Mouse (Mus musculus): ENCODE data around the gene 9130023H24Rik. TPM values are rescaled to one million over a fixed set of nuclear protein-coding genes. Genes with fewer than 3 reads are reported as not detected.

Gene 9130023H24Rik
- polyA plus RNA-seq (2012; rRNA removed) = 0.60 and 0.71 TPM in 2 replicates

DNA sequence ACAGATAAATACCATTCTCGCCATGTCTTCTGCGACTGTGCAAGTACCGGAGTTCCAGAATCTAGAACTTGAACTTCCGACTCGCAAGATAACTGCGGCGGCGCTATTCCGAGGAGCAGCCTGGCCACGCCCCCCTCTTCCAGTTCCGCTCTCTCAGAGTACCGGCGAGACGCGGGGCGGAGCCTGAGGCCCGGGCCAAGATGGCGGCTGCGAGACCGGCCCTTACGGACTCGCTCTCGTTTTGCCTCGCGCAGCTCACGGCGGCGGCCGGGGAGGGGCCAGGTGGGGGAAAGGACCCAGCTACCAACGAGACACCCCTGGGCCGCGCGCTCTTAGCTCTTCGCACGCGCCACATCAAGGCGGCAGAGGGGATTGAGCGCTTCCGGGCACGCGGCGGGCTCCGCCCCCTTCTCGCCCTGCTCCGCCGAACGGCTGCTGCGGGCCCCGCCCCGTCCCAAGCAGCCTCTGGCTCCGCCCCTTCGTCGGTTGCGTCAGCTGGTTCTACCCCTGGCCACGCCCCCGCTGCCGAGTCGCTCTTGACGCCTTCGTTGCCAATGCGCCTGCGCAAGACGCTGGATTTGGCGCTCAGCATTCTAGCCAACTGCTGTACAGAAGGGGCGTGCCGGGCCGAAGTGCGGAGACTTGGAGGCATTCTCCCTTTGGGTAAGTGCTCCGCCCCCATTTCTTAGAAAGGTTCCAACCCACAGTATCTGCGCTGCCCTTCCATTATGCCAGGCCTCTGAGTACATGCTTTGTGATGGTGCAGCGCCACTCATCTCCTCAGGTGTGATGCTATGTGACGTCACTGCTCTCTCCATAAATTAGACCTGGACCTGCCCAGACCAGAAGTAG lies at the start of gene 9130023H24Rik:
TSS of gene 9130023H24Rik (minus strand) at position 105 of the 852 bp plus-strand sequence.
- under 1% methylated on average over 72 of the region's 72 CpGs for WGBS
- Histone ChIP-seq H3K36me3 (ENCODE audit: control insufficient read depth, insufficient read depth, low read length) (peaks cover 30% of the 10 kb centered on the region), H3K4me3 (ENCODE audit: low read depth, low read length) (peak within 1 kb of the TSS; percentile 84), H3K27me3 (ENCODE audit: control insufficient read depth, insufficient read depth, low read length) (no peaks in the 10 kb centered on the region), H3K4me1 (ENCODE audit: control insufficient read depth, insufficient read depth, insufficient read length, low read length) (peaks cover 11% of the 10 kb centered on the region), H3K27ac (ENCODE audit: insufficient read depth, low read depth, low read length) (peak within 1 kb of the TSS; percentile 99)
- TF ChIP-seq CTCF (IDR thresholded peaks at IDR 0.05; ENCODE audit: extremely low read depth, insufficient read length, insufficient replicate concordance, low read depth, low read length) (no peak), POLR2A (IDR thresholded peaks at IDR 0.05; ENCODE audit: low read depth, low read length) (peak; percentile 38)

GRCm38 (mm10) chr7:128285060-128285459 lies 47.2 kb upstream of the 9130023H24Rik start:
- no peak for TF ChIP-seq CTCF (IDR thresholded peaks at IDR 0.05; ENCODE audit: extremely low read depth, insufficient read length, insufficient replicate concordance, low read depth, low read length)
- TF ChIP-seq POLR2A (IDR thresholded peaks at IDR 0.05; ENCODE audit: low read depth, low read length) = no peak
- Histone ChIP-seq H3K4me3 (ENCODE audit: low read depth, low read length) (no peak overlapping the region), H3K36me3 (ENCODE audit: control insufficient read depth, insufficient read depth, low read length) (peaks cover 20% of the 10 kb centered on the region), H3K27ac (ENCODE audit: insufficient read depth, low read depth, low read length) (no peak overlapping the region), H3K27me3 (ENCODE audit: control insufficient read depth, insufficient read depth, low read length) (no peaks in the 10 kb centered on the region), H3K4me1 (ENCODE audit: control insufficient read depth, insufficient read depth, insufficient read length, low read length) (peaks cover 12% of the 10 kb centered on the region; the same call in 1 of the 2 replicates)
- WGBS = 92% methylated on average over 8 of the region's 8 CpGs

GRCm38 (mm10) chr7:128284047-128284446 lies 46.2 kb upstream of the 9130023H24Rik start:
- H3K36me3 ChIP-seq (ENCODE audit: control insufficient read depth, insufficient read depth, low read length) = peaks cover 22% of the 10 kb centered on the region
- H3K4me1 ChIP-seq (ENCODE audit: control insufficient read depth, insufficient read depth, insufficient read length, low read length) = peaks cover 12% of the 10 kb centered on the region; the same call in 1 of the 2 replicates
- no peak for TF ChIP-seq CTCF (IDR thresholded peaks at IDR 0.05; ENCODE audit: extremely low read depth, insufficient read length, insufficient replicate concordance, low read depth, low read length)
- no peak for TF ChIP-seq POLR2A (IDR thresholded peaks at IDR 0.05; ENCODE audit: low read depth, low read length)
- H3K27me3 ChIP-seq (ENCODE audit: control insufficient read depth, insufficient read depth, low read length) = no peaks in the 10 kb centered on the region
- 63% methylated on average over 5 of the region's 5 CpGs for WGBS
- H3K4me3 ChIP-seq (ENCODE audit: low read depth, low read length) = no peak overlapping the region
- H3K27ac ChIP-seq (ENCODE audit: insufficient read depth, low read depth, low read length) = no peak overlapping the region

GRCm38 (mm10) chr7:128282532-128283244 lies 44.9 kb upstream of the 9130023H24Rik start:
- H3K27ac ChIP-seq (ENCODE audit: insufficient read depth, low read depth, low read length) = peak overlapping the region; percentile 29; the same call in 1 of the 2 replicates
- no peak overlapping the region for H3K4me3 ChIP-seq (ENCODE audit: low read depth, low read length)
- 28% methylated on average over 7 of the region's 7 CpGs for WGBS
- H3K4me1 ChIP-seq (ENCODE audit: control insufficient read depth, insufficient read depth, insufficient read length, low read length) = peaks cover 3% of the 10 kb centered on the region; the same call in 1 of the 2 replicates
- H3K36me3 ChIP-seq (ENCODE audit: control insufficient read depth, insufficient read depth, low read length) = peaks cover 27% of the 10 kb centered on the region
- TF ChIP-seq CTCF (IDR thresholded peaks at IDR 0.05; ENCODE audit: extremely low read depth, insufficient read length, insufficient replicate concordance, low read depth, low read length) (no peak), POLR2A (IDR thresholded peaks at IDR 0.05; ENCODE audit: low read depth, low read length) (no peak)
- no peaks in the 10 kb centered on the region for H3K27me3 ChIP-seq (ENCODE audit: control insufficient read depth, insufficient read depth, low read length)

GRCm38 (mm10) chr7:128281765-128282164 lies 43.9 kb upstream of the 9130023H24Rik start:
- Histone ChIP-seq H3K36me3 (ENCODE audit: control insufficient read depth, insufficient read depth, low read length) (peaks cover 26% of the 10 kb centered on the region), H3K27ac (ENCODE audit: insufficient read depth, low read depth, low read length) (no peak overlapping the region), H3K4me3 (ENCODE audit: low read depth, low read length) (no peak overlapping the region), H3K27me3 (ENCODE audit: control insufficient read depth, insufficient read depth, low read length) (no peaks in the 10 kb centered on the region), H3K4me1 (ENCODE audit: control insufficient read depth, insufficient read depth, insufficient read length, low read length) (no peaks in the 10 kb centered on the region)
- TF ChIP-seq POLR2A (IDR thresholded peaks at IDR 0.05; ENCODE audit: low read depth, low read length) (no peak), CTCF (IDR thresholded peaks at IDR 0.05; ENCODE audit: extremely low read depth, insufficient read length, insufficient replicate concordance, low read depth, low read length) (no peak)
- WGBS = 94% methylated on average over 11 of the region's 11 CpGs

DNA sequence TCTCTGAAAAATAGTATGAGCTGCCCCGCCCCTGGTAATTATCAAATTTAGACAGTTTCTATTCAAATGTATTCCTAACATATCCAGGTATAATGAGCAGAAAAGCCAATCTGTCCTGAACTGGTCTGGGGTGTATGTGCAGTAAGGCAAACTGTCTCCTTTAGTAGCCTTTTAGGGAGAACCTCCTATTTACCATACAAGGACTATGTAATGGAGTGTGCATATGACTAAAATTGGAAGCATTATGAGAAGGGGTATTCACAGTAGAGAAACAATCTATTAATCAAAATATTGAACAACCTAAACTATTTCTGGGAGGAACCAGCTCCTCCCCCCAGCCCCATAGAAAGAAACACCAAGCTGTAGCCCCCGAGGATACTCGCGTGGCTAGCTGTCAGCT lies 41.9 kb upstream of the 9130023H24Rik start:
- no peaks in the 10 kb centered on the region for H3K4me1 ChIP-seq (ENCODE audit: control insufficient read depth, insufficient read depth, insufficient read length, low read length)
- H3K27me3 ChIP-seq (ENCODE audit: control insufficient read depth, insufficient read depth, low read length) = no peaks in the 10 kb centered on the region
- H3K27ac ChIP-seq (ENCODE audit: insufficient read depth, low read depth, low read length) = no peak overlapping the region
- no peak overlapping the region for H3K4me3 ChIP-seq (ENCODE audit: low read depth, low read length)
- TF ChIP-seq POLR2A (IDR thresholded peaks at IDR 0.05; ENCODE audit: low read depth, low read length) (no peak), CTCF (IDR thresholded peaks at IDR 0.05; ENCODE audit: extremely low read depth, insufficient read length, insufficient replicate concordance, low read depth, low read length) (no peak)
- peaks cover 40% of the 10 kb centered on the region for H3K36me3 ChIP-seq (ENCODE audit: control insufficient read depth, insufficient read depth, low read length)
- WGBS = 95% methylated on average over 4 of the region's 4 CpGs

DNA sequence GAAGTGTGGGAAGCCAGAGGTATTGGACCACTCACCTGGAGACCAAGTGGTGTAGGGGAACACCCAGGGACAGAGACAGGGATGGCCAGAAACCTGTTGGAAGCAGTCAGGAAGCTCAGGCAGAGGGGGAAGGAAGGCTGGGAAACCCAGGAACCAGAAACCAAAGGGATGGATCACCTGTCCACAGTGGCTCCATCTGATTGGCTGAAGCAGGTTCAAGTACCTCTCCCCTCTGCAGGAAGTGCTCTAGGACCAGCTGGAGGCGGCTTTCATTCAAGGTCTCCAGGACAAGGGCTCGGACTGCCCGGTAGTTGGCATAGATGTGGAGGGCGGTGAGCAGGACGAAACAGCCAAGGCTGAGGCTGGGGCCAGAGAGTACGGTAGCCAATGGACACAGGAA lies 38.2 kb upstream of the 9130023H24Rik start:
- TF ChIP-seq POLR2A (IDR thresholded peaks at IDR 0.05; ENCODE audit: low read depth, low read length) (no peak), CTCF (IDR thresholded peaks at IDR 0.05; ENCODE audit: extremely low read depth, insufficient read length, insufficient replicate concordance, low read depth, low read length) (no peak)
- Histone ChIP-seq H3K4me3 (ENCODE audit: low read depth, low read length) (no peak overlapping the region), H3K27me3 (ENCODE audit: control insufficient read depth, insufficient read depth, low read length) (no peaks in the 10 kb centered on the region), H3K36me3 (ENCODE audit: control insufficient read depth, insufficient read depth, low read length) (peaks cover 69% of the 10 kb centered on the region), H3K4me1 (ENCODE audit: control insufficient read depth, insufficient read depth, insufficient read length, low read length) (no peaks in the 10 kb centered on the region), H3K27ac (ENCODE audit: insufficient read depth, low read depth, low read length) (no peak overlapping the region)
- 92% methylated on average over 6 of the region's 6 CpGs for WGBS
